Mouse (Mus musculus) layer of hippocampus, adult 2 months (tissue): ENCODE data around the gene Cd47. TPM values are rescaled to one million over a fixed set of nuclear protein-coding genes. Genes with fewer than 3 reads are reported as not detected.

Experiments used
- DNase-seq, 2 experiments: peaks; one replicate each; pipeline ENCODE4 v3.0.0; 2022; ENCODE audit warnings: low spot score in 2 of 2
- H3K27ac ChIP-seq: fragments of 200-600 bp; 2 replicates; pipeline ENCODE4 v1.8.1; 2022
- H3K4me3 ChIP-seq: fragments of 200-600 bp; 2 replicates; pipeline ENCODE4 v1.8.1; 2022; ENCODE audit warnings: mild to moderate bottlenecking
- CTCF ChIP-seq: fragments of 200-600 bp; conservative IDR thresholded peaks from 2 replicates; pipeline ENCODE4 v1.8.1; 2022; ENCODE audit warnings: antibody characterized with exemption, mild to moderate bottlenecking, moderate library complexity
- total RNA-seq, 2 experiments: library from RNA; stranded (reverse); gene quantifications; 2 replicates each; pipeline ENCODE4 v1.2.3; 2021

Gene Cd47
- total RNA-seq, 2 experiments from 2014 or later = 220 to 223 TPM

DNA sequence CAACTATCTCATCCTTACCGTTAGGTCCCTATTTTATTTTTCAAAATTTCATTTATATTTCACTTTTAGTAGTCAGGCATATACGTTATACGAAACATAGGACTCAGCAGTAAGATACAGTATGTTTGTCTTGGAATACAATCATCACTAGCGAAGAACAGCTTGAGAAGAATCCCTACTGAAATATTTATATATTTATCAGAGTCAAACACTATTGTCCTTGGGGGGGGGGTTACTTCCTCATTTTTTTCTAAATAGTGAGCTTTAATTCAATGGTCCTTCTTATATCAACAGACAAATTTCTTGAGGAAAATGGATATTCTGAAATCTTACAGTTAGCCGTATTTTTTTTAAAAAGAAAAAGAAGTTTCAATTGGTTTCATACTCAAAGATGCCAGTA is 101.8 kb downstream of the Cd47 start:
- no peak overlapping the region for H3K4me3 ChIP-seq
- H3K27ac ChIP-seq = no peak overlapping the region
- TF ChIP-seq CTCF = no peak

DNA sequence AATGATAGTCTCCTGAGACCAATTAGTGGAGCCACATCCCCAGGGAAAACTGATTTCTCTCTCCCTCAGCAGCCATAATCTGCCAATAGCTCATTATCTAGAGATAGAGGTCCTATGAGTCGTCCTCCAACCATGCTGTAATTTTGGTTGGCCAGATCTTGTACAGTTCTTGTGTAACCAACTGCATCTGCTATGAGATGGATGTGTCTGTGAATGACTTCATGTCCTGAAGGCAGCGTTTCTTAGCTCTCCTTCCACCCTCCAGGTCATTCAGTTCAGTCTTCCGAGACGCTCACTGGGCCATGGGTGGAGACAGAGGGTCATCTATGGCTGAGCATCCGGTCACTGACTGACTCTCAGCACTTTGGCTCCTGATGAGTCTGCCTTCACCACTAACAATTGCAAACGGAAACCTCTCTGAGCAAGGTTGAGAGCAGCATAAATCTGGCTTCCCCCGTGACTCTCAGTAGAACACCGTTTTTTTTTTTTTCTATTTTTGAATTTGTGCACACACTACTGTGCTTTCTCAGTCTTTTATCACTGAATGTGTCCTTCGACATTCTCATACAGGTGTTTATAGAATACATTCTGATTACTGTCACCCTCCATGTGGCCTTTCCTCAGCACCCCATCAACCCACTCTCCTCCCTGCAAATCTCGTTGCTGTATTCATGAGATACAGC is 104.1 kb downstream of the Cd47 start:
- H3K27ac ChIP-seq = no peak overlapping the region
- no peak for TF ChIP-seq CTCF
- DNase-seq = no peak

More for the DNA sequence above, 101.8 kb downstream of the Cd47 start:
- DNase-seq = no peak

DNA sequence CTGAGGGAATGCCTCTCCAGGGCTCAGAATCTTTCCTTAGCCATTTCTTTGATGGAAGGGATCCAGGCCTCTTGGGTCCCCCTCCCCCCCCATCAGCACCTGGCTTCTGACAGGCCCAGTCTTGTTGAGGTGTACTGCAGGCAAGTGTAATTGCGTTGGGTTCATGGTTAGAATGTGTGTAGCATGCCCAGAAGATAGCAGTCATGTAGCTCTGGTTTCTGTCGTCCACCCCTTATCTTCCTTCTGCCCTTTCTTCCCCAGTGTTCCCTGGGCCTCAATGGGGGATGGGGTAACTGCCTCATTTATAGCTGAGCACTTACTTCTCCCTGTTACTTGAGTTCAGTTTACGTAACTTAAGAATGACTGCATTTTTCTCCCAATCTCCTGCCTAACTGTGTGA is 104.7 kb downstream of the Cd47 start:
- no peak for TF ChIP-seq CTCF
- peak overlapping the region; percentile 60; the same call in 1 of the 2 replicates for H3K27ac ChIP-seq

More for the DNA sequence above, 104.1 kb downstream of the Cd47 start:
- H3K4me3 ChIP-seq = no peak overlapping the region

DNA sequence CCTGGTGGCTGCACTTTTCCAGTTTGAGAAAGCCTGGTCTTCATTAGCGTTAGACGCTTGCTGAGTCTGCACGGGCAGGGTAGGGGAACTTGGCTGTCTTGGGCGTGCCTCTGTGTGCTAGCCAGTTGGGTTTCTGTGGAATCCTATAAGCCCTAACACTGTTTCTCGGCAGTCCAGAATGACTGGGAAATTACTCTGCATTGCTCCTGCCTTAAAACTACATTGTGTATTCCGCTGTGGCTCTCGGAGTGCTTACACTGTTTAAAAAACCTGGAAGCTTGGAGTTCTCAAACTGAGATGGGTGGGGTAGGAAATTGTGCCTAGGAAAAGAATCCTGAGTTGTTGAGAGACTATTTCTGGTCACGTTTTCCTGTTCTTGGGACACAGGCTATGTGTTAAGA is 105.3 kb downstream of the Cd47 start:
- TF ChIP-seq CTCF = no peak
- Histone ChIP-seq H3K27ac (peak overlapping the region; percentile 60), H3K4me3 (no peak overlapping the region)
- no peak for DNase-seq

More for the DNA sequence above, 104.7 kb downstream of the Cd47 start:
- no peak overlapping the region for H3K4me3 ChIP-seq
- no peak for DNase-seq

DNA sequence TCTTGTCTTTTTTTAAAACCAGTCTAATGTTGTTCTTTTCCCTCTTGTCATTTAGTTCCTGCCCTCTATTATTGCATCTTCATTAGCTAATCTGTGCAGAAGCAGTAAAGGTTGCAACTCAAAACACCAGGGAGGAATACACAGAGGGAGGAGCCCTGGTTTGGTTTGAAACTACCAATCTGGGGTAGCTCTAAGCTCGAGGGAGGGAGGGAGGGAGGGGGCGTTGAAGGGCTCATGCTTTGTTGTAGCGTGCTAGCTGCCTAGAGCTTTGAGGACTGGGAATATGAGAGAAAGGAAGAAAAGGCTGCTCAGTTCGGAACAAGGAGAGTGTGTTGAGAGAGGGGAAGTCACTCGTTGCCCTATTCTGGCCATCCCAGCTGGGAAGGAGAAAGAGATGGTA is 105.7 kb downstream of the Cd47 start:
- TF ChIP-seq CTCF = no peak
- no peak overlapping the region for H3K4me3 ChIP-seq
- H3K27ac ChIP-seq = peak overlapping the region; percentile 60
- DNase-seq = no peak

DNA sequence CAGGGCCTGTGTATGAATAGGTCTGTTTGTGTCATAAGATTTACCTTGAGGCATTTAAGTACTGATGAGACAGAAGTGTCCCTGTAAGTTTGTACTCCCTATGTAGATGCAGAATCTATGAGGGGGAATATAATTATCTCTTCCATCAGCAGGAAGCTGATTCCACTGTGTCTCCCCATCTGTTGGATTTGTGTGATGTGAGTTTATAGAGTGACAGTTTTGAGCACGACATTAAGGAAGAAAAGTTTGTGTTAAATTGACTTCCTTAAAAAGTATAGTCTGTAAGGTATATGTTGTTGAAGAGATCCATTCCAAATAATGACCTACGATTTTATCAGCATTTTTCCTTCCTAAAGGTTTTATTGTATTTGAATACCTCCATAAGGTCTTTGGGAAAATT is 106.6 kb downstream of the Cd47 start:
- DNase-seq = no peak
- peak overlapping the region; percentile 60; the same call in 1 of the 2 replicates for H3K27ac ChIP-seq
- no peak for TF ChIP-seq CTCF
- H3K4me3 ChIP-seq = no peak overlapping the region

DNA sequence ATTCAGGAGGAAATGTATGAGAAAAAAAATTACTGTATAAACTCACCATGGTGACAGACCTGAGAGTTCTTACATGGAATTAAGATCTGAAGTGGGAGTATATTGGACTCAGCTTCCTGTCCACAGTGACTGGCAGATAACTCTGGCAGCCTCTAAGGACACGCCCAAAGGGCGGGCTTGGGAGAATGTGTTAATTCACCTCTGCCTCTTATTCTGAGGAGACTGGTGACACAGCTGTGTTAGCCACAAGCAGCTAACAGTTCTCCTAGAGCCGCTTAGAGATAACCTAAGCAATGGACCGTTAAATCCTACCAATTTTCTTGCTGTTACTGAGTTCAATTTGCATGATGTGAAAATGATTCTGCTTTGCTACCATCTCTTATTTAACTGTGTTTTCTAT is 107.0 kb downstream of the Cd47 start:
- no peak for TF ChIP-seq CTCF
- peak overlapping the region; percentile 74; the same call in 1 of the 2 replicates for H3K27ac ChIP-seq
- H3K4me3 ChIP-seq = no peak overlapping the region
- no peak for DNase-seq

DNA sequence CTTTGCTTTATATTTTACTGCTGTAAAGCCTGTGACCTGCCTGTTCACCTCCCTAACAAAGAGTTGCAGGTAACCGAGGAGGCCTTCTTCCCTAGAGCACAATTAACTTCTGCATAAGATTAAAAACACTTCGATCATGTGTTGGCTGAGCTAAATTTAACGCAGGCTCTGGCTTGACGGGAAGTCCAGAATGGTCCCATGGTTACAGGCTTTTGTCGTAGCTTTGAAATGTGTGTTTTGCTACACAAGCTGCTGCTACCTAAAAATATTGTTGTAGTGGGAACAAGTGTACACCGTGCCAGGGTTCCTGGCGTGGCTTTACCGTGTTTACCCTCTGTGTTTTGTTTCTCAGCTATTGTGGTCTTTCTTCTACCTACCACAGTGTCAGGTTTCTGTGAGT is 109.2 kb downstream of the Cd47 start:
- peak; percentile 43 to 51 for DNase-seq
- Histone ChIP-seq H3K4me3 (no peak overlapping the region), H3K27ac (peak overlapping the region; percentile 74)
- TF ChIP-seq CTCF = no peak

DNA sequence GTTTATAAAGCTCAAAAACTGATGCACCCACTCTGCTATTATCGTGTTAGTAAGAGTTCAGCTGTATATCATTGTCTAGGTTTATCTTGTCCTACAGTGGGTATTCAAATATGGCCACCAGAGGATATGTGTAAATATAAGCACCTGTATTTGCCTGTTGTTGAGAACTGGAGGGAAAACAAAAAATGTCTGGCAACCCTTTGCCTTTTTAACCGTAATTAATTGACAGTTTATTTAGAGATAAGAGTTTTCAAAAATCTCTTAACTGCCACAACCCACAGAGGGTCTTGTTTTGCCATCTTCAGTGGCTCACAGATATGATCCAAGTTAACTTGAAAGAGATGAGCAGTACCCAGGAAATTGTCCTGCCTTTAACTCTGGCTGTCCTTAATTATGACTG is 113.8 kb downstream of the Cd47 start:
- Histone ChIP-seq H3K4me3 (no peak overlapping the region), H3K27ac (no peak overlapping the region)
- TF ChIP-seq CTCF = no peak
- no peak for DNase-seq

DNA sequence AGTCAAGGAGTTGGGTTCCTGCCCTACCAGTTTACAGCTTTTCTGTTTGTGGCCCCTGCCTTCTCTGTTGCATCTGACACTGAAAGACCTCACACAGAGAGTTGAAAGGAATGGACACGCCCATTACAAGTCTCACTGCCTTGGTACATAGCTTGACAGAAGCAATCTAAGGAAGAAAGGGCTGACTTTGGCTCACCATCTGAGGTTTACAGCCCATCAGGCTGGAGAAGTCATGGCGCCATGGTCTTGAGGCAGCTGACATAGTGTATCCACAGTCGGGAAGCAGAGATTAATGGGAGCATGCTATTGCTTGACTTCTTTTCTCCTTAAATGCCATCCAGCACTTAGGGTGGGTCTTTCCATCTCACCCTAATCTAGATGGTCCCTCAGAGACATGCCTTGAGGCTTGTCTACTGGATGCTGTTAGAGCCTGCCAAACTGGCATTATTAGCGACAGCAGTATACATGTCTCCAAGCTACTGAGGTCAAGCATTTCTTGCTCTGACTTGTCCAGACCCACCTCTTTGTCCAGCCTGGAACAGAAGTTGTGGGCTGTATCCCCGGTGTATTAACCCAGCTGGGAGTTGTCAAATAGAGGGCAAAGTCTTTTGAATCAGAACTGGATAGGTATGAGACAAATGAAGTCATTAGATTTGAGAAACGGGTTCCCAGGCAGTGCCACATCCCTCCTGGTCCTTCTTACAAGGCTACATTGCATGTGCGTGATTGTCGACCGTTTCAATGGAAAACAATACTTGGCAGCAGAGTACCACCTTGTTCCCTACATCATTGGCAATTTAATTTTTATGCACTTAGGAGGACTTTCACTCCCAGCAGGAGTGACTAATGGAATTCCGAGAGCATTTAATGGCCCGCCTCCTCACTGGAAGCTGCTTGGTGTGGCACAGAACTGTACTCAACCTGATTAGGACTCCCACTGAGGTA is 115.5 kb downstream of the Cd47 start:
- Histone ChIP-seq H3K4me3 (no peak overlapping the region), H3K27ac (no peak overlapping the region)
- TF ChIP-seq CTCF = no peak
- no peak for DNase-seq

DNA sequence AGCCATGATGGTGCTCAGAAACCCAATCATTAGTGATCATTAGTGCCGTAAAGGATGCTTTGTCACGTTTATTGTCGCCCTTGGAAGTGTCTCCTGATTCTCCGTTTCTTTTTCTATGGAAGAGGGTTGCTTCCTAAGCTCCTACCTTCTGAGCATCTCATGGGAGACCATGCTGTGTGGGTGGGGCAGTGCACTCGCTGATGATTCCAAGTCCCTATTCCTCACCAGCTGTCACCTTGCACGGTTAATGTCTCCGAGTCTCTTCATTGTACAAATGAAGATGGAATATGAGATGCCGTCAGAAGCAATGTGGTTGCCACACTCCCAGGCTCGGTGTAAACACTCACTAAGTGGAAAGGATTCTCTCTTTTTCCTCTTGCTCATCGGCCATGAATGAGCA is 119.9 kb downstream of the Cd47 start:
- H3K4me3 ChIP-seq = no peak overlapping the region

DNA sequence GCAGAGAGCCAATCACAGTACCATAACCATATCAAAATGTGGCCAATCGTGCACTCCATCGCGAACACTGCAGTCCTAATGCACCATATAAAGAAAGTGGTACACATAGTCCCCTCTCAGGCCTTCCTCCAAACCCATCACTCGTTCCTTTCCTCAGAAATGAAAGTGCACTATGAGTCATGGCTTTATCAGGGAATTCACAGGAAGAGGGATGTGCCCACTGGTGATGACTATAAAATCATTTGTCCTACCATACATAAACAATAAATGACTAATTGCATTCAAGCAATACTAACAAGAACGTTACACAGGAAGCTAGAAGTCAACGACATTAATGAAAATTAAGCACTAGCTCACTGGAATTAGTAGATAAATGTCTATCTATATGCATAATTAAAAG is 121.3 kb downstream of the Cd47 start:
- H3K4me3 ChIP-seq = no peak overlapping the region
- TF ChIP-seq CTCF = no peak
- H3K27ac ChIP-seq = no peak overlapping the region
- no peak for DNase-seq

More for the DNA sequence above, 119.9 kb downstream of the Cd47 start:
- no peak overlapping the region for H3K27ac ChIP-seq
- no peak for TF ChIP-seq CTCF
- no peak for DNase-seq

DNA sequence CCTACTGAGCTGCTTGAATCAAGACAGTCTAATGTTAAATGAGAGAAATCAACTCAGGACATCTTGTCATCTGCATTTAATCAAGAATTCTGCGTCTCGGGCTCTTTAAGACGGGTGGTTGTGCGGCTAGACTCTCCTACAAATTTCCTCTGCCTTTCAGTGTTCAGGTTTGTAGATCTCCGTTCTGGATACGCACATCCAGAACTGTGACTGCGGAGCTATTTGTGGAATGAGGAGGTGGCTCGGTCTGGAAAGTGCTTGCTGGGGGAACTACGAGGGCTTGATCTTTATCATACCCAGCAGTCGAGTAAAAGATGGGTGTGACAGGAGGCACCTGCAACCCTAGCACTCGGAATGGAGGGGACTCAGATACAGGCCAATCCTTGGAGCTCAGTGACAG is 121.8 kb downstream of the Cd47 start:
- TF ChIP-seq CTCF = no peak
- Histone ChIP-seq H3K27ac (no peak overlapping the region), H3K4me3 (no peak overlapping the region)
- DNase-seq = no peak
